Mouse (Mus musculus) CH12.LX (cell line): ENCODE measurements at regions not wholly inside any gene's neighbourhood (a gene's known extent, or its start where the extent isn't known, plus 50 kb on each side); places are given as distances from the start of the nearest gene placed in this dataset.

ENCODE experiments used
- DNase-seq: peaks from one replicate; pipeline ENCODE4 v3.0.0-alpha.2; 2013; ENCODE audit errors: extremely low read depth
- H3K27ac ChIP-seq: 2 replicates; pipeline ENCODE4 v1.5.1; 2012; ENCODE audit warnings: low read depth, mild to moderate bottlenecking, control low read depth, moderate library complexity; ENCODE audit not compliant: insufficient read depth
- H3K27me3 ChIP-seq: replicated peaks from 2 replicates; pipeline ENCODE3; 2012; ENCODE audit warnings: inconsistent platforms
- H3K36me3 ChIP-seq, 2 experiments: replicated peaks in 1 of 2; 2 replicates each; pipeline versions ENCODE3 to v1.6.1; 2012; ENCODE audit warnings: inconsistent platforms in 1 of 2, low read length in 1 of 2, mild to moderate bottlenecking in 1 of 2, mixed read lengths in 1 of 2, moderate library complexity in 1 of 2; ENCODE audit not compliant: control insufficient read depth in 1 of 2, insufficient read depth in 1 of 2
- H3K4me1 ChIP-seq, 2 experiments: 2 replicates each; pipeline ENCODE4 v1.6.1; 2012; ENCODE audit warnings: inconsistent platforms in 1 of 2, moderate library complexity in 1 of 2; ENCODE audit not compliant: insufficient read depth in 2 of 2, control insufficient read depth in 1 of 2
- H3K4me2 ChIP-seq: 2 replicates; pipeline ENCODE4 v1.6.1; 2012; ENCODE audit warnings: low read depth, mild to moderate bottlenecking, control low read depth; ENCODE audit not compliant: poor library complexity, insufficient read depth, severe bottlenecking
- H3K4me3 ChIP-seq, 3 experiments: fragments of 150-350 bp in 1 of 3; sonication (generic) in 1 of 3; replicated peaks in 1 of 3; 2 replicates each; pipeline versions ENCODE3 to v1.5.1; 2011 to 2012; ENCODE audit warnings: low read depth in 2 of 3, low read length in 2 of 3, mild to moderate bottlenecking in 2 of 3, moderate library complexity in 2 of 3, control low read depth in 1 of 3, improper control_type of control experiment in 1 of 3, inconsistent platforms in 1 of 3, mixed read lengths in 1 of 3; ENCODE audit not compliant: poor library complexity in 1 of 3
- H3K79me2 ChIP-seq: replicated peaks from 2 replicates; pipeline ENCODE4 v1.6.1; 2012; ENCODE audit warnings: mild to moderate bottlenecking, moderate library complexity; ENCODE audit not compliant: control insufficient read depth, poor library complexity, insufficient read depth, severe bottlenecking; ENCODE audit errors: extremely low read depth
- H3K9ac ChIP-seq: 2 replicates; pipeline ENCODE4 v1.6.1; 2012; ENCODE audit warnings: low read depth, mild to moderate bottlenecking, control low read depth, moderate library complexity; ENCODE audit not compliant: insufficient read depth
- H3K9me3 ChIP-seq: replicated peaks from 2 replicates; pipeline ENCODE3; 2012; ENCODE audit warnings: low read length, inconsistent platforms, mixed read lengths
- BHLHE40 ChIP-seq: IDR thresholded peaks from 2 replicates; pipeline ENCODE4 v1.6.1; 2011; ENCODE audit warnings: mild to moderate bottlenecking, low read depth, low read length, improper control_type of control experiment
- CTCF ChIP-seq, 2 experiments: IDR thresholded peaks in 1 of 2; conservative IDR thresholded peaks in 1 of 2; 2 replicates each; pipeline ENCODE4 v1.5.1; 2011 to 2012; ENCODE audit warnings: low read depth in 2 of 2, low read length in 2 of 2, improper control_type of control experiment in 1 of 2, inconsistent platforms in 1 of 2, mild to moderate bottlenecking in 1 of 2, moderate library complexity in 1 of 2
- E2F4 ChIP-seq: IDR thresholded peaks from 2 replicates; pipeline ENCODE4 v1.6.1; 2011; ENCODE audit warnings: low read depth, low read length, improper control_type of control experiment; ENCODE audit not compliant: insufficient replicate concordance
- ELF1 ChIP-seq: IDR thresholded peaks from 2 replicates; pipeline ENCODE4 v1.6.1; 2014; ENCODE audit warnings: low read depth, mild to moderate bottlenecking, inconsistent platforms, low read length, improper control_type of control experiment
- EP300 ChIP-seq: IDR thresholded peaks from 2 replicates; pipeline ENCODE4 v1.6.1; 2011; ENCODE audit warnings: low read length, improper control_type of control experiment
- ETS1 ChIP-seq: conservative IDR thresholded peaks from 2 replicates; pipeline ENCODE4 v1.6.1; 2012; ENCODE audit warnings: low read depth, mild to moderate bottlenecking, inconsistent platforms, low read length, improper control_type of control experiment, moderate library complexity
- HCFC1 ChIP-seq: IDR thresholded peaks from 2 replicates; pipeline ENCODE4 v1.6.1; 2012; ENCODE audit warnings: low read depth, mild to moderate bottlenecking, inconsistent platforms, low read length, improper control_type of control experiment
- JUND ChIP-seq: conservative IDR thresholded peaks from 2 replicates; pipeline ENCODE4 v1.6.1; 2011; ENCODE audit warnings: low read depth, low read length, improper control_type of control experiment
- MYC ChIP-seq: IDR thresholded peaks from 2 replicates; pipeline ENCODE4 v1.6.1; 2011; ENCODE audit warnings: low read depth, mild to moderate bottlenecking, improper control_type of control experiment, low read length
- SIN3A ChIP-seq: IDR thresholded peaks from 2 replicates; pipeline ENCODE4 v1.6.1; 2012; ENCODE audit warnings: low read length, improper control_type of control experiment, inconsistent platforms
- USF2 ChIP-seq: conservative IDR thresholded peaks from 2 replicates; pipeline ENCODE4 v1.6.1; 2011; ENCODE audit warnings: low read depth, low read length, improper control_type of control experiment
- ZC3H11A ChIP-seq: IDR thresholded peaks from 2 replicates; pipeline ENCODE4 v1.6.1; 2012; ENCODE audit warnings: low read depth, mild to moderate bottlenecking, inconsistent platforms, low read length, improper control_type of control experiment
- ZKSCAN1 ChIP-seq: IDR thresholded peaks from 2 replicates; pipeline ENCODE4 v1.6.1; 2012; ENCODE audit warnings: low read depth, inconsistent platforms, low read length, improper control_type of control experiment, borderline replicate concordance
- ZMIZ1 ChIP-seq: IDR thresholded peaks from 2 replicates; pipeline ENCODE4 v1.6.1; 2012; ENCODE audit warnings: low read depth, mild to moderate bottlenecking, inconsistent platforms, low read length, improper control_type of control experiment
- ZNF384 ChIP-seq: IDR thresholded peaks from 2 replicates; pipeline ENCODE4 v1.6.1; 2012; ENCODE audit warnings: low read depth, low read length, improper control_type of control experiment, inconsistent platforms
- dilution Hi-C: fragments of 300-500 bp; cut with MboI; formaldehyde crosslinking; loops from 2 replicates; pipeline ENCODE4 v1.14.3; 2020; ENCODE audit warnings: low sequenced_read_pairs; ENCODE audit not compliant: extremely low pct_unique_long_range_greater_than_20kb, extremely low pct_ligation_motif_present
- in situ Hi-C: fragments of 300-500 bp; cut with MboI; formaldehyde crosslinking; loops from 3 replicates; pipeline ENCODE4 v1.14.3; 2019; ENCODE audit warnings: low sequenced_read_pairs, low pct_ligation_motif_present, low pct_unique_long_range_greater_than_20kb, mixed read lengths

- Histone ChIP-seq H3K36me3 (no peaks in the 10 kb centered on the region), H3K4me2 (no peak overlapping the region), H3K4me3 (no peak overlapping the region), H3K9me3 (no peaks in the 10 kb centered on the region), H3K9ac (no peak overlapping the region), H3K4me1 (no peaks in the 10 kb centered on the region), H3K27me3 (peaks cover 71% of the 10 kb centered on the region), H3K79me2 (no peaks in the 10 kb centered on the region), H3K27ac (no peak overlapping the region)
- in situ Hi-C loops (no loop called here), dilution Hi-C loops (no loop called here)
- no peak for DNase-seq
- TF ChIP-seq ETS1 (no peak), EP300 (no peak), ELF1 (no peak), ZNF384 (no peak), CTCF (conservative IDR thresholded peaks at IDR 0.05 in 1 of 2, IDR thresholded peaks at IDR 0.05 in 1 of 2; ENCODE audit: low read depth in 2 of 2, low read length in 2 of 2) (no peak), ZMIZ1 (no peak), JUND (no peak), ZKSCAN1 (no peak), MYC (no peak)
Measured at GRCm38 (mm10) chr16:12693346-12693745, 416.1 kb upstream of the Ercc4 start.

- H3K36me3 ChIP-seq: no peaks in the 10 kb centered on the region
- no peak overlapping the region for H3K9ac ChIP-seq
- H3K4me3 ChIP-seq: no peak overlapping the region
- no peak overlapping the region for H3K4me2 ChIP-seq
- in situ Hi-C loops: no loop called here
- no peak for DNase-seq
- dilution Hi-C loops: no loop called here
- no peaks in the 10 kb centered on the region for H3K79me2 ChIP-seq
- H3K27me3 ChIP-seq: peaks cover 68% of the 10 kb centered on the region
- H3K27ac ChIP-seq: no peak overlapping the region
- H3K4me1 ChIP-seq: no peaks in the 10 kb centered on the region
- H3K9me3 ChIP-seq: no peaks in the 10 kb centered on the region
- TF ChIP-seq CTCF (conservative IDR thresholded peaks at IDR 0.05 in 1 of 2, IDR thresholded peaks at IDR 0.05 in 1 of 2; ENCODE audit: low read depth in 2 of 2, low read length in 2 of 2) (no peak), USF2 (no peak), BHLHE40 (no peak), HCFC1 (no peak), E2F4 (no peak), ZC3H11A (no peak), ETS1 (no peak), ELF1 (no peak), SIN3A (no peak)
Measured at GRCm38 (mm10) chr16:12694646-12695045, 414.8 kb upstream of the Ercc4 start.
